Mouse (Mus musculus) ovary, adult 18-20 months (tissue): ENCODE measurements around the gene Hsp90ab1.
A peak's percentile ranks its signal among the peaks of the same experiment; 100 is the strongest.

Source experiments
- DNase-seq: peaks from one replicate; pipeline ENCODE4 v3.0.0; 2022; ENCODE audit warnings: low spot score, mixed read lengths

The Hsp90ab1 gene

GRCm38 (mm10) chr17:45596631-45597396, 23.7 kb upstream of the Hsp90ab1 start:
- peak; percentile 80 for DNase-seq

- no peak for DNase-seq
These were observed 22.8 kb upstream of the Hsp90ab1 start for GRCm38 (mm10) chr17:45595736-45596390.

GRCm38 (mm10) chr17:45594881-45595735, 22.0 kb upstream of the Hsp90ab1 start:
- DNase-seq = peak; percentile 67

GRCm38 (mm10) chr17:45594195-45594594, 21.1 kb upstream of the Hsp90ab1 start:
- DNase-seq = no peak

- DNase-seq = no peak
These were observed 20.4 kb upstream of the Hsp90ab1 start for GRCm38 (mm10) chr17:45593479-45593878.

GRCm38 (mm10) chr17:45592606-45593431, 19.7 kb upstream of the Hsp90ab1 start:
- DNase-seq = no peak

- DNase-seq = no peak
These were observed 18.9 kb upstream of the Hsp90ab1 start for GRCm38 (mm10) chr17:45591701-45592605.

GRCm38 (mm10) chr17:45590410-45590809, 17.3 kb upstream of the Hsp90ab1 start:
- no peak for DNase-seq

GRCm38 (mm10) chr17:45589844-45590243, 16.8 kb upstream of the Hsp90ab1 start:
- DNase-seq = no peak

- no peak for DNase-seq
These were observed 16.2 kb upstream of the Hsp90ab1 start for GRCm38 (mm10) chr17:45589236-45589635.

- DNase-seq = no peak
These were observed 15.3 kb upstream of the Hsp90ab1 start for GRCm38 (mm10) chr17:45588370-45588769.

GRCm38 (mm10) chr17:45586449-45586837, 13.4 kb upstream of the Hsp90ab1 start:
- no peak for DNase-seq

- DNase-seq = no peak
These were observed 12.8 kb upstream of the Hsp90ab1 start for GRCm38 (mm10) chr17:45585725-45586448.

GRCm38 (mm10) chr17:45584939-45585678, 12.0 kb upstream of the Hsp90ab1 start:
- DNase-seq = no peak

- peak; percentile 80 for DNase-seq
These were observed 11.2 kb upstream of the Hsp90ab1 start for GRCm38 (mm10) chr17:45584096-45584896.

- DNase-seq = no peak
These were observed 9.8 kb upstream of the Hsp90ab1 start for GRCm38 (mm10) chr17:45582715-45583355.

GRCm38 (mm10) chr17:45582188-45582587, 9.1 kb upstream of the Hsp90ab1 start:
- no peak for DNase-seq

- DNase-seq = no peak
These were observed 8.5 kb upstream of the Hsp90ab1 start for GRCm38 (mm10) chr17:45581567-45581983.
